Mouse (Mus musculus): Measurements from ENCODE around the gene Grin2b. TPM values are rescaled to one million over a fixed set of nuclear protein-coding genes. Genes with fewer than 3 reads are reported as not detected.

Grin2b gene
- total RNA-seq (2021) = 100 to 1,000 TPM; 228 TPM
- long read RNA-seq, experiment 1, full-length matches to known transcripts = 2 of 42 reads
- long read RNA-seq, experiment 1, partial matches to known transcripts = 13 of 42 reads
- long read RNA-seq, experiment 1, other reads (novel, unspliced or antisense) = 27 of 42 reads
- long read RNA-seq, experiment 2, partial matches to known transcripts = 17 of 30 reads
- long read RNA-seq, experiment 2, other reads (novel, unspliced or antisense) = 13 of 30 reads

- peak; percentile 75 to 81 for DNase-seq (ENCODE audit: low spot score in 2 of 2)
Measured at GRCm38 (mm10) chr6:136173191-136173896, at the start of gene Grin2b. Gene Grin2b (minus strand): TSS chr6:136173511.

GRCm38 (mm10) chr6:136221894-136222293, 48.6 kb upstream of the Grin2b start:
- DNase-seq (ENCODE audit: low spot score in 2 of 2) = peak; percentile 13 to 36

GRCm38 (mm10) chr6:136210442-136210841, 37.1 kb upstream of the Grin2b start:
- DNase-seq (ENCODE audit: low spot score in 2 of 2) = no peak

- DNase-seq (ENCODE audit: low spot score in 2 of 2) = no peak
Measured at GRCm38 (mm10) chr6:136199814-136200213, 26.5 kb upstream of the Grin2b start.

GRCm38 (mm10) chr6:136194616-136195015, 21.3 kb upstream of the Grin2b start:
- DNase-seq (ENCODE audit: low spot score in 2 of 2) = no peak

- DNase-seq (ENCODE audit: low spot score in 2 of 2) = no peak
Measured at GRCm38 (mm10) chr6:136178066-136178465, 4.8 kb upstream of the Grin2b start.

- DNase-seq (ENCODE audit: low spot score in 2 of 2) = no peak
Measured at GRCm38 (mm10) chr6:136172801-136173190, 515 bp downstream of the Grin2b start.

- peak; percentile 71 to 84 for DNase-seq (ENCODE audit: low spot score in 2 of 2)
Measured at GRCm38 (mm10) chr6:136172172-136172651, 1.1 kb downstream of the Grin2b start.

- no peak for DNase-seq (ENCODE audit: low spot score in 2 of 2)
Measured at GRCm38 (mm10) chr6:136171343-136171742, 2.0 kb downstream of the Grin2b start.

- DNase-seq (ENCODE audit: low spot score in 2 of 2) = no peak
Measured at GRCm38 (mm10) chr6:136170381-136170780, 2.9 kb downstream of the Grin2b start.

- DNase-seq (ENCODE audit: low spot score in 2 of 2) = no peak
Measured at GRCm38 (mm10) chr6:136167361-136167760, 6.0 kb downstream of the Grin2b start.

- DNase-seq (ENCODE audit: low spot score in 2 of 2) = peak in 1 of 2 experiments; percentile 69
Measured at GRCm38 (mm10) chr6:136165443-136166077, 7.8 kb downstream of the Grin2b start.

GRCm38 (mm10) chr6:136162090-136162489, 11.2 kb downstream of the Grin2b start:
- DNase-seq (ENCODE audit: low spot score in 2 of 2) = no peak

GRCm38 (mm10) chr6:136153444-136153843, 19.9 kb downstream of the Grin2b start:
- DNase-seq (ENCODE audit: low spot score in 2 of 2) = no peak

- no peak for DNase-seq (ENCODE audit: low spot score in 2 of 2)
Measured at GRCm38 (mm10) chr6:136150064-136150463, 23.2 kb downstream of the Grin2b start.

- no peak for DNase-seq (ENCODE audit: low spot score in 2 of 2)
Measured at GRCm38 (mm10) chr6:136139967-136140366, 33.3 kb downstream of the Grin2b start.

- no peak for DNase-seq (ENCODE audit: low spot score in 2 of 2)
Measured at GRCm38 (mm10) chr6:136130456-136130855, 42.9 kb downstream of the Grin2b start.

GRCm38 (mm10) chr6:136122593-136122992, 50.7 kb downstream of the Grin2b start:
- DNase-seq (ENCODE audit: low spot score in 2 of 2) = no peak

- no peak for DNase-seq (ENCODE audit: low spot score in 2 of 2)
Measured at GRCm38 (mm10) chr6:136117390-136117789, 55.9 kb downstream of the Grin2b start.

GRCm38 (mm10) chr6:136113639-136114410, 59.5 kb downstream of the Grin2b start:
- no peak for DNase-seq (ENCODE audit: low spot score in 2 of 2)

GRCm38 (mm10) chr6:136109172-136109571, 64.1 kb downstream of the Grin2b start:
- no peak for DNase-seq (ENCODE audit: low spot score in 2 of 2)

Measured in left cerebral cortex, adult 18-20 months (tissue).